Mouse (Mus musculus) ES-E14 (cell line): ENCODE results near the gene Myo10. TPM values are rescaled to one million over a fixed set of nuclear protein-coding genes. Genes with fewer than 3 reads are reported as not detected.

Experiments
- DNase-seq: peaks from one replicate; pipeline ENCODE4 v3.0.0-alpha.2; 2013; ENCODE audit warnings: low read depth, low spot score
- H3K27ac ChIP-seq: 2 replicates; pipeline ENCODE4 v1.5.1; 2012; ENCODE audit warnings: low read depth, mild to moderate bottlenecking, low read length, moderate library complexity, mixed read lengths; ENCODE audit not compliant: poor library complexity, insufficient read depth, severe bottlenecking
- H3K36me3 ChIP-seq: 2 replicates; pipeline ENCODE4 v1.6.1; 2012; ENCODE audit warnings: mild to moderate bottlenecking, low read length, moderate library complexity, mixed read lengths; ENCODE audit not compliant: control insufficient read depth, poor library complexity, insufficient read depth, severe bottlenecking
- H3K4me1 ChIP-seq, 2 experiments: fragments of 150-350 bp in 1 of 2; sonication (generic) in 1 of 2; 2 replicates each; pipeline ENCODE4 v1.6.1; 2012; ENCODE audit warnings: low read length in 2 of 2, mild to moderate bottlenecking in 1 of 2, mixed read lengths in 1 of 2; ENCODE audit not compliant: control insufficient read depth in 2 of 2, insufficient read depth in 2 of 2, poor library complexity in 1 of 2
- H3K4me3 ChIP-seq, 2 experiments: fragments of 150-350 bp in 1 of 2; sonication (generic) in 1 of 2; 2 replicates each; pipeline ENCODE4 v1.5.1; 2012; ENCODE audit warnings: low read length in 2 of 2, low read depth in 1 of 2, mild to moderate bottlenecking in 1 of 2, mixed read lengths in 1 of 2; ENCODE audit not compliant: insufficient read depth in 1 of 2, poor library complexity in 1 of 2, severe bottlenecking in 1 of 2
- H3K9ac ChIP-seq: 2 replicates; pipeline ENCODE4 v1.6.1; 2012; ENCODE audit warnings: low read depth, mild to moderate bottlenecking, low read length, mixed read lengths; ENCODE audit not compliant: poor library complexity, insufficient read depth, severe bottlenecking
- H3K9me3 ChIP-seq: fragments of 150-350 bp; sonication (generic); 2 replicates; pipeline ENCODE4 v1.6.1; 2012; ENCODE audit warnings: low read depth, mild to moderate bottlenecking, low read length; ENCODE audit not compliant: control insufficient read depth, insufficient read depth
- CHD2 ChIP-seq: IDR thresholded peaks from 2 replicates; pipeline ENCODE4 v1.6.1; 2014; ENCODE audit warnings: mild to moderate bottlenecking, low read depth, low read length, inconsistent platforms
- HCFC1 ChIP-seq: IDR thresholded peaks from 2 replicates; pipeline ENCODE4 v1.6.1; 2012; ENCODE audit warnings: low read length, inconsistent platforms, borderline replicate concordance; ENCODE audit not compliant: insufficient read depth
- MAFK ChIP-seq: IDR thresholded peaks from 2 replicates; pipeline ENCODE4 v1.6.1; 2014; ENCODE audit warnings: mild to moderate bottlenecking, low read depth, low read length, inconsistent platforms; ENCODE audit not compliant: insufficient read depth
- ZC3H11A ChIP-seq: IDR thresholded peaks from 2 replicates; pipeline ENCODE4 v1.6.1; 2012; ENCODE audit warnings: low read depth, mild to moderate bottlenecking, inconsistent platforms, low read length, borderline replicate concordance
- ZNF384 ChIP-seq: IDR thresholded peaks from 2 replicates; pipeline ENCODE4 v1.6.1; 2012; ENCODE audit warnings: low read depth, low read length, inconsistent platforms
- in situ Hi-C, 2 experiments: fragments of 600-800 bp; cut with MboI; formaldehyde crosslinking; loops; one replicate each; pipeline ENCODE4 v1.15.1; 2025; ENCODE audit warnings: low sequenced_read_pairs in 2 of 2, inconsistent platforms in 1 of 2; ENCODE audit not compliant: unreplicated experiment in 2 of 2
- total RNA-seq: library from RNA; depleted of rRNA; stranded (reverse); fragments of 300-350 nt; gene quantifications from 2 replicates; pipeline ENCODE4 v1.2.3, GENCODE M21; 2012

Gene Myo10
- total RNA-seq, 1 experiment, result 133 TPM

GRCm38 (mm10) chr15:25620560-25620959, 1.8 kb upstream of the Myo10 start:
- no peak overlapping the region for H3K9ac ChIP-seq
- TF ChIP-seq CHD2 (no peak), HCFC1 (no peak), ZC3H11A (no peak), ZNF384 (no peak), MAFK (no peak)
- H3K9me3 ChIP-seq, result no peaks in the 10 kb centered on the region
- H3K4me3 ChIP-seq, result no peak overlapping the region
- no peak for DNase-seq
- H3K27ac ChIP-seq, result no peak overlapping the region
- in situ Hi-C loops, result no loop called here
- peaks cover 3 to 6% of the 10 kb centered on the region in 2 experiments; a peak in 1 of 4 replicates for H3K4me1 ChIP-seq
- no peaks in the 10 kb centered on the region for H3K36me3 ChIP-seq

GRCm38 (mm10) chr15:25621351-25622199, 750 bp upstream of the Myo10 start:
- TF ChIP-seq MAFK (no peak), CHD2 (no peak), ZC3H11A (no peak), HCFC1 (no peak), ZNF384 (no peak)
- H3K27ac ChIP-seq, result no peak overlapping the region
- H3K9ac ChIP-seq, result peak overlapping the region; percentile 61
- in situ Hi-C loops, result no loop called here
- DNase-seq, result no peak
- peak overlapping the region; percentile 56 to 75 for H3K4me3 ChIP-seq
- no peaks in the 10 kb centered on the region for H3K36me3 ChIP-seq
- H3K4me1 ChIP-seq, result peaks cover 3 to 6% of the 10 kb centered on the region in 2 experiments; a peak in 1 of 4 replicates
- no peaks in the 10 kb centered on the region for H3K9me3 ChIP-seq

- Histone ChIP-seq H3K4me1 (peaks cover 3 to 9% of the 10 kb centered on the region in 2 experiments; a peak in 1 of 4 replicates), H3K9me3 (no peaks in the 10 kb centered on the region), H3K4me3 (peak overlapping the region; percentile 75 to 88), H3K27ac (peak overlapping the region; percentile 68), H3K36me3 (no peaks in the 10 kb centered on the region), H3K9ac (peak overlapping the region; percentile 79)
- no peak for DNase-seq
- in situ Hi-C loops, result no loop called here
- TF ChIP-seq ZC3H11A, result no peak
- no peak for TF ChIP-seq ZNF384
- TF ChIP-seq CHD2, result no peak
- TF ChIP-seq MAFK, result no peak
- no peak for TF ChIP-seq HCFC1
These were observed 644 bp downstream of the Myo10 start for GRCm38 (mm10) chr15:25622867-25623471.

- in situ Hi-C loops, result no loop called here
- H3K4me1 ChIP-seq, result peaks cover 3 to 9% of the 10 kb centered on the region in 2 experiments; a peak in 1 of 4 replicates
- no peak for DNase-seq
- H3K27ac ChIP-seq, result no peak overlapping the region
- TF ChIP-seq MAFK, result no peak
- no peak for TF ChIP-seq CHD2
- no peak for TF ChIP-seq ZC3H11A
- TF ChIP-seq HCFC1, result no peak
- TF ChIP-seq ZNF384, result no peak
- H3K4me3 ChIP-seq, result peak overlapping the region; percentile 75 to 88
- H3K9ac ChIP-seq, result peak overlapping the region; percentile 79; the same call in 1 of the 2 replicates
- no peaks in the 10 kb centered on the region for H3K9me3 ChIP-seq
- no peaks in the 10 kb centered on the region for H3K36me3 ChIP-seq
These were observed 1.3 kb downstream of the Myo10 start for GRCm38 (mm10) chr15:25623556-25624180.
